Mouse (Mus musculus) midbrain, postnatal 0 days (tissue): Measurements from ENCODE around the gene Tmub2. TPM values are rescaled to one million over a fixed set of nuclear protein-coding genes. Genes with fewer than 3 reads are reported as not detected.

Experiments
- ATAC-seq: fragments of 200-750 bp; cut with Nextera tagmentation; 2 replicates; pipeline ENCODE4 v1.8.0; 2017; ENCODE audit warnings: moderate number of reproducible peaks, mild to moderate bottlenecking, moderate TSS enrichment, moderate library complexity; ENCODE audit not compliant: low FRiP score
- DNase-seq: peaks from one replicate; pipeline ENCODE4 v3.0.0-alpha.2; 2015; ENCODE audit warnings: low spot score
- H3K27ac ChIP-seq: fragments of 300-500 bp; sonication (generic); 2 replicates; pipeline ENCODE4 v1.5.1; 2014; ENCODE audit warnings: low read depth, mild to moderate bottlenecking, low read length, mixed read lengths
- H3K27me3 ChIP-seq: fragments of 300-500 bp; sonication (generic); 2 replicates; pipeline ENCODE4 v1.6.1; 2014; ENCODE audit warnings: low read length, control low read depth, mixed read lengths; ENCODE audit not compliant: insufficient read depth
- H3K36me3 ChIP-seq: fragments of 300-500 bp; sonication (generic); 2 replicates; pipeline ENCODE4 v1.6.1; 2014; ENCODE audit warnings: low read length, control low read depth, mixed read lengths; ENCODE audit not compliant: insufficient read depth
- H3K4me1 ChIP-seq: fragments of 300-500 bp; sonication (generic); 2 replicates; pipeline ENCODE4 v1.6.1; 2014; ENCODE audit warnings: mild to moderate bottlenecking, control low read depth, antibody characterized with exemption, low read length, mixed read lengths; ENCODE audit not compliant: insufficient read depth
- H3K4me2 ChIP-seq: fragments of 300-500 bp; sonication (generic); 2 replicates; pipeline ENCODE4 v1.6.1; 2014; ENCODE audit warnings: low read depth, mild to moderate bottlenecking, low read length, mixed read lengths; ENCODE audit not compliant: poor library complexity, severe bottlenecking
- H3K4me3 ChIP-seq: fragments of 300-500 bp; sonication (generic); 2 replicates; pipeline ENCODE4 v1.5.1; 2014; ENCODE audit warnings: low read depth, mild to moderate bottlenecking, low read length, moderate library complexity
- H3K9ac ChIP-seq: fragments of 300-500 bp; sonication (generic); replicated peaks from 2 replicates; pipeline ENCODE4 v1.6.1; 2014; ENCODE audit warnings: mild to moderate bottlenecking, low read length, moderate library complexity, mixed read lengths; ENCODE audit not compliant: poor library complexity, severe bottlenecking
- H3K9me3 ChIP-seq: fragments of 300-500 bp; sonication (generic); 2 replicates; pipeline ENCODE4 v1.6.1; 2016; ENCODE audit warnings: low read length, control low read depth
- CTCF ChIP-seq: IDR thresholded peaks from 2 replicates; pipeline ENCODE4 v1.5.1; 2016; ENCODE audit warnings: antibody characterized with exemption, mild to moderate bottlenecking
- WGBS: fragments of 180-500 bp; shearing (Covaris S2); extraction: QIAGEN DNeasy Blood & Tissue Kit; methylation state at CpG from one replicate; pipeline ENCODE4 v1.1.7; 2014; 5-methylcytosine and 5-hydroxymethylcytosine counted together
- polyA plus RNA-seq: library from polyadenylated mRNA; unstranded; fragments of >200 nt; fragmentation: Nextera tagmentation; extraction: Ambion mirVana; gene quantifications from 2 replicates; pipeline ENCODE4 v1.2.1, GENCODE M21; 2015
- total RNA-seq: library from RNA; depleted of rRNA; stranded (reverse); fragments of >200 nt; gene quantifications from 2 replicates; pipeline ENCODE4 v1.2.3, GENCODE M21; 2014

The Tmub2 gene
- total and polyA plus RNA-seq, 2 experiments from 2014 or later = 65.4 to 90.8 TPM

DNA sequence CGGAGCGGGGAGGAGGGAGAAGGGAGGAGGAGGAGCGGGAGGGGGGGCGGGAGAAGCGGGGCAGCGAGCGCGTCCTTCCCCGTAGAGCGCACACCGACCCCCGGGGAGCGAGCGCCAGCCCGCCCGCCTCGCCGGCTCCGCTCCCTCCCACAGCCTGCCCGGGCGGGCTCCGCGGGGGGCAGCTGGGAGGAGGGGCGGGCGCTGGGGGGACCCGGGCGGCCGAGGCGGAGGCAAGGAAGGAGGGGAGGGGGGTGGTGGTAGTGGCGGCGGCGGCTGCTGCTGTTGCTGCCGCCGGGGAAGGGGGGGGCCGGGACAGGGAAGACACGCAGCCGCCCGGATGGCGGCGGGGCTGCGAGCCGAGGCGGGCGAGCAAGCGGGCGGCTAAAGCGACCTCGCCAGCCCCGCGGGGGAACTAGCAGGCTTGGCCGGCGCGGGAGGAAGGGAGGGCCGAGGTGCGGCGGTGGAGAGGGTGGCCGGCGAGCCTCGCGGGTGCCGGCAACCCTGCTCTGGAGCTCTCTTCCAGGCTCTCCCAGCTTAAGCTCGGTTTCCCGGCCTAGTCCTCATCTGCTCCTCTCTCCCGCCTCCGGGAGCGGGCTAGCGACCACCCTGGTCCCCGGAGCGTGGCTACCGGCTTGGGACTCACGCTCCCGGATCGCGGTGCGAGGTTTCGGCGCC, 33.3 kb downstream of the Tmub2 start:
- peak overlapping the region; percentile 64 for H3K4me2 ChIP-seq
- H3K4me1 ChIP-seq = peaks cover 2% of the 10 kb centered on the region
- H3K36me3 ChIP-seq = peaks cover 14% of the 10 kb centered on the region
- DNase-seq (peak; percentile 64), ATAC-seq (peak; percentile 39)
- H3K4me3 ChIP-seq = peak overlapping the region; percentile 74
- H3K9ac ChIP-seq = peak overlapping the region; percentile 99
- no peak for TF ChIP-seq CTCF
- H3K9me3 ChIP-seq = no peaks in the 10 kb centered on the region
- H3K27ac ChIP-seq = peak overlapping the region; percentile 98
- WGBS = under 1% methylated on average over 33 of the region's 77 CpGs
- H3K27me3 ChIP-seq = no peaks in the 10 kb centered on the region

DNA sequence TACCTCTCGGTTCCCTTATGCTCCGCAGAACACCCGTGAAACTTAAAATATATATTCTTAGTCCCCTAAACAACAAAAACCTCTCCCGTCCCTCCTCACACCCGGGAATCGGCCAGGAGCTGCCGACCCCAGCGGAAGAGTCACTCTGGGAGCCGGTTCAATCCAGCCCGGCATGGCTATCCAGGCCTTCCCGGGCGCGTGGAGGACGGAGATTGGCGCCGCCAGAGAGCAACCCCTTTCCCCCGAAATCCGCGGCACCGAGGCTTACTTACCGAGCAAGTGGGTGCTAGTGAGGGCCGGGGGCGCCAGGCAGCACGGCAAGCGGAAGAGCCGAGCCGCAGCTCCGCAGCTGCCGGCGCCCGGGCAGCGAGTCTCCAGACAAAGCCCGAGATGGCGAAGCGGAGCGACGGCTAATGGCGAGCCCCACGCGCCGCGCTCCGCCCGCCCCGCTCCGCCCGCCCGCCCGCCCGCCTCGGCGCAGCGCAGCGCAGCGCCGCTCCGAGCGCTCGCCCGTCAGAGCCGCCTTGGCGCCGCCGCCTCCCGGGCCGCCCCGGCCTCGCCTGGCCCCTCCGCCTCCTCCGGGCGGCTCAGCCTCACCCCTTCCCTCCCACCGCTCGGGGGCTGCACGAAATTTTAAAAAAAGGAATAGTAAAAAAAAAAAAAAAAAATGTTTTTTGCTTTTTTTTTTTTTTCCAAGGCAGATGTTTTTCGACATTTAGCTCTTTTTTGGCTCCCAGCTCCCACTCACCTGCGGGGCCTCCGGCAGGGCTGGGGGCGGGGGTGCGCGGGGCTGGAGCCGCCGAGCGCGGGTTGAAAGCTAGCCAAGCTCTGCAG, 34.1 kb downstream of the Tmub2 start:
- peak overlapping the region; percentile 74 for H3K4me3 ChIP-seq
- peaks cover 7% of the 10 kb centered on the region; the same call in 1 of the 2 replicates for H3K36me3 ChIP-seq
- peak; percentile 41 for DNase-seq
- WGBS = under 1% methylated on average over 79 of the region's 84 CpGs
- TF ChIP-seq CTCF = no peak
- H3K9me3 ChIP-seq = no peaks in the 10 kb centered on the region
- no peak for ATAC-seq
- peak overlapping the region; percentile 98 for H3K27ac ChIP-seq
- peak overlapping the region; percentile 64 for H3K4me2 ChIP-seq
- peak overlapping the region; percentile 99 for H3K9ac ChIP-seq
- H3K4me1 ChIP-seq = peaks cover 7% of the 10 kb centered on the region
- H3K27me3 ChIP-seq = no peaks in the 10 kb centered on the region

DNA sequence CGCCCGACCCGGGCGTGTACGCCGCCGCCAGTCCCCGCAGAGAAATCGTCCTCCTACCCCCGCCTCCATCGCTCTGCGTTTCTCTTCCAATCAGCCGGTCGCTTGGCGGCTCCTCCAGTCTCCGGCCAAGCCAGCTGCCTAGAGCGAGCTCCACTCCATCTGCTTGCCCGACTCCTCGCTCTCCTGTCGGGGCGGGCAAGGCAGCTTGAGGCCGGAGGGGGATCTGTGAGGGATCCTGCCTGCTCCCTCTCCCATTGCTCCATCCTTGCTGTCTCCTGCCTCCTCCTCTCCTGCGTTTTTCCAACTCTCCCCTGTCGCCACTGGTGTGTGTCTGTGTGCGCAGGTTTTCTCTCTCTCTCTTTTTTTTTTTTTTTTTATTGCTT, 34.7 kb downstream of the Tmub2 start, which contains the start of gene Ubtf:
Gene Ubtf (minus strand): TSS at position 333 of the 383 bp plus-strand sequence.
- peaks cover 7% of the 10 kb centered on the region for H3K4me1 ChIP-seq
- peak within 1 kb of the TSS; percentile 98 for H3K27ac ChIP-seq
- TF ChIP-seq CTCF = no peak
- H3K9me3 ChIP-seq = no peaks in the 10 kb centered on the region
- H3K36me3 ChIP-seq = peaks cover 2% of the 10 kb centered on the region; the same call in 1 of the 2 replicates
- peak within 1 kb of the TSS; percentile 74 for H3K4me3 ChIP-seq
- peak within 1 kb of the TSS; percentile 64 for H3K4me2 ChIP-seq
- ATAC-seq = peak; percentile 29; the same call in 1 of the 2 replicates
- peak; percentile 93 for DNase-seq
- H3K27me3 ChIP-seq = no peaks in the 10 kb centered on the region
- WGBS = 0% methylated on average over 25 of the region's 25 CpGs
- peak within 1 kb of the TSS; percentile 99 for H3K9ac ChIP-seq

DNA sequence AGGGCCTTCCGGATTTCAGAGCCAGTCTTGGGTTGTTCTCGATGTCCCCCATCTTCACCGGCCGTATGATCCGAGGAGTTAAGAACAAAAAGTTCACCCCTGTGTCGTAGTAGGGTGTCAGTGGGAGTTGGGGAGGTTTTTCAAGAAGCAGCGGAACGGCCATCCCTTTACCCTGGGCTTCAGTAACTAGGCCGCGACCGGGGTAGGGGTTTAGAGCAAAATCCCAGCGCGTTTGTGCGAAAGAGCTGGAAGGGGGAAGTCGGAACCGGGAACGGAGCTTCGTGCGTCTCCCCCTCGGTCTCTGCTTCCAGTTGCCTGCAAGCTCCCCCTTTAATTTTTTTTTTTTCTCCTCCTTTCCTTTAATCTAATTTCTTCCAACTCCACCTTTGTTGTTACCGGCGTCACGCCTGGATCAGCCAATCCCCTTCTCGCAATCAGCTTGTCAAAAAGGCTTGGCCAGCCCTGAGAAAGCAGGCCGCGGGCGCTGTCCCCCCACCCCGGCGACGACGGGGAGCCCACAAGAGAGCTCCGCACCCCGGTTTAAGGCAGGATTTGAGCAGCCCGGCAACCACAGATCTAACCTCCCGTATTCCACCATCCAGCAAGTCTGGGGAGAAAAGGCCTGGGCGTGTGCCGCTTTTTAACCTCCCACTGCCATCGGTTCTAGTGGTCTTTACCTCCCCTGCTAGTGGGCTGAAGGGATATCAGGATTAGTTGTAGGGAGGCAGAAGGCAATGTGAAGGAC, 35.4 kb downstream of the Tmub2 start:
- DNase-seq (peak; percentile 94), ATAC-seq (no peak; the same call in 1 of the 2 replicates)
- H3K9ac ChIP-seq = peak overlapping the region; percentile 99
- under 1% methylated on average over 38 of the region's 38 CpGs for WGBS
- peaks cover 7% of the 10 kb centered on the region for H3K4me1 ChIP-seq
- H3K27ac ChIP-seq = peak overlapping the region; percentile 98
- peak overlapping the region; percentile 74 for H3K4me3 ChIP-seq
- peak overlapping the region; percentile 64 for H3K4me2 ChIP-seq
- TF ChIP-seq CTCF = no peak
- no peaks in the 10 kb centered on the region for H3K27me3 ChIP-seq
- H3K9me3 ChIP-seq = no peaks in the 10 kb centered on the region
- peaks cover 2% of the 10 kb centered on the region; the same call in 1 of the 2 replicates for H3K36me3 ChIP-seq

DNA sequence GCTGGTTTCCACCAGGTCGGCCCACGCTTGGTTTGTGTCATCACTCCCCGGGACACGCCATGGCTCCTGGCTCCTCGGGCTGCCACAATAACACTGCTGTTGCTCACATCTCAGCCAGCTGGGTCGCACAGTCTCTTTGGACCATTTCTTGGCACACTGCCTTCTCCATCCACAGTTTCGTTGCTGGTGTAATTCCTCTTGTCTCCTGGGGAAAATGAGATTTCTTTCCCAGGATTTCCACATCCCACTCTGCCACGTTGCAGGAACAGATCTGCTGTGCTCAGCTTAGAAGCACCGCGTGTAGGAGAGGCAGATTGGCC, 35.9 kb downstream of the Tmub2 start:
- no peaks in the 10 kb centered on the region for H3K36me3 ChIP-seq
- TF ChIP-seq CTCF = peak; percentile 34
- H3K4me2 ChIP-seq = peak overlapping the region; percentile 64
- DNase-seq (peak; percentile 94), ATAC-seq (no peak)
- peaks cover 7% of the 10 kb centered on the region for H3K4me1 ChIP-seq
- peak overlapping the region; percentile 99 for H3K9ac ChIP-seq
- no peaks in the 10 kb centered on the region for H3K9me3 ChIP-seq
- H3K27me3 ChIP-seq = no peaks in the 10 kb centered on the region
- WGBS = 2% methylated on average over 10 of the region's 10 CpGs
- H3K27ac ChIP-seq = peak overlapping the region; percentile 98
- peak overlapping the region; percentile 74 for H3K4me3 ChIP-seq
